Mouse (Mus musculus): ENCODE data around the gene Tk1. TPM values are rescaled to one million over a fixed set of nuclear protein-coding genes. Genes with fewer than 3 reads are reported as not detected.
"Not testable (repeated sequence)": the region's sequence is repeated elsewhere in the genome, so short reads cannot be mapped to it uniquely, and the experiment has no call there.

Tk1 gene
- polyA plus RNA-seq, 1 experiment from 2014 or later, result 57.9 TPM

- Histone ChIP-seq H3K9ac (no peak overlapping the region), H3K9me3 (replicated peaks) (no peaks in the 10 kb centered on the region), H3K4me2 (replicated peaks) (no peak overlapping the region), H3K27me3 (peaks cover 28% of the 10 kb centered on the region), H3K36me3 (no peaks in the 10 kb centered on the region), H3K4me3 (no peak overlapping the region), H3K27ac (no peak overlapping the region), H3K4me1 (peaks cover 11% of the 10 kb centered on the region)
- no peak for ATAC-seq (ENCODE audit: low FRiP score)
- 57% methylated on average over 4 of the region's 4 CpGs for WGBS
These were observed 31.8 kb downstream of the Tk1 start for GRCm38 (mm10) chr11:117794035-117794551.

GRCm38 (mm10) chr11:117792281-117792888 lies 33.5 kb downstream of the Tk1 start:
- Histone ChIP-seq H3K27ac (no peak overlapping the region), H3K36me3 (no peaks in the 10 kb centered on the region), H3K4me3 (no peak overlapping the region), H3K9me3 (replicated peaks) (no peaks in the 10 kb centered on the region), H3K9ac (no peak overlapping the region), H3K27me3 (peaks cover 28% of the 10 kb centered on the region), H3K4me1 (peaks cover 11% of the 10 kb centered on the region), H3K4me2 (replicated peaks) (peak overlapping the region; percentile 36)
- no peak for ATAC-seq (ENCODE audit: low FRiP score)
- WGBS, result 9% methylated on average over 22 of the region's 22 CpGs

- Histone ChIP-seq H3K9ac (no peak overlapping the region), H3K4me2 (replicated peaks) (no peak overlapping the region), H3K36me3 (no peaks in the 10 kb centered on the region), H3K4me3 (no peak overlapping the region), H3K9me3 (replicated peaks) (no peaks in the 10 kb centered on the region), H3K27ac (no peak overlapping the region), H3K4me1 (peaks cover 11% of the 10 kb centered on the region), H3K27me3 (peaks cover 28% of the 10 kb centered on the region)
- ATAC-seq (ENCODE audit: low FRiP score), result no peak
- WGBS, result 82% methylated on average over 9 of the region's 9 CpGs
These were observed 34.5 kb downstream of the Tk1 start for GRCm38 (mm10) chr11:117791441-117791761.

- ATAC-seq (ENCODE audit: low FRiP score), result no peak
- Histone ChIP-seq H3K36me3 (no peaks in the 10 kb centered on the region), H3K4me1 (peaks cover 14% of the 10 kb centered on the region), H3K9ac (no peak overlapping the region), H3K27me3 (peaks cover 28% of the 10 kb centered on the region), H3K4me3 (no peak overlapping the region), H3K4me2 (replicated peaks) (peak overlapping the region; percentile 27; the same call in 1 of the 2 replicates), H3K9me3 (replicated peaks) (no peaks in the 10 kb centered on the region), H3K27ac (no peak overlapping the region)
- WGBS, result 29% methylated on average over 23 of the region's 23 CpGs
These were observed 35.0 kb downstream of the Tk1 start for GRCm38 (mm10) chr11:117790703-117791440.

GRCm38 (mm10) chr11:117790286-117790685 lies 35.6 kb downstream of the Tk1 start:
- H3K9me3 ChIP-seq (replicated peaks), result no peaks in the 10 kb centered on the region
- no peaks in the 10 kb centered on the region for H3K36me3 ChIP-seq
- H3K27ac ChIP-seq, result no peak overlapping the region
- H3K9ac ChIP-seq, result no peak overlapping the region
- H3K4me1 ChIP-seq, result peaks cover 14% of the 10 kb centered on the region
- no peak for ATAC-seq (ENCODE audit: low FRiP score)
- 7% methylated on average over 14 of the region's 14 CpGs for WGBS
- H3K4me2 ChIP-seq (replicated peaks), result peak overlapping the region; percentile 27; the same call in 1 of the 2 replicates
- H3K4me3 ChIP-seq, result no peak overlapping the region
- peaks cover 28% of the 10 kb centered on the region for H3K27me3 ChIP-seq

GRCm38 (mm10) chr11:117788481-117788880 lies 37.4 kb downstream of the Tk1 start:
- not testable (repeated sequence) for H3K4me2 ChIP-seq (replicated peaks); H3K4me3 ChIP-seq; ATAC-seq (ENCODE audit: low FRiP score); H3K9me3 ChIP-seq (replicated peaks); H3K9ac ChIP-seq; H3K36me3 ChIP-seq; H3K27ac ChIP-seq
- WGBS, result 82% methylated on average over 7 of the region's 7 CpGs
- H3K27me3 ChIP-seq, result peaks cover 45% of the 10 kb centered on the region
- H3K4me1 ChIP-seq, result peaks cover 17% of the 10 kb centered on the region

- Histone ChIP-seq H3K4me3 (no peak overlapping the region), H3K9ac (no peak overlapping the region), H3K27me3 (peaks cover 51% of the 10 kb centered on the region), H3K36me3 (no peaks in the 10 kb centered on the region), H3K9me3 (replicated peaks) (no peaks in the 10 kb centered on the region), H3K4me2 (replicated peaks) (no peak overlapping the region), H3K4me1 (peaks cover 34% of the 10 kb centered on the region), H3K27ac (no peak overlapping the region)
- ATAC-seq (ENCODE audit: low FRiP score), result no peak
- WGBS, result 8% methylated on average over 10 of the region's 10 CpGs
These were observed 39.6 kb downstream of the Tk1 start for GRCm38 (mm10) chr11:117786294-117786693.

GRCm38 (mm10) chr11:117783683-117784309 lies 42.1 kb downstream of the Tk1 start:
- peaks cover 53% of the 10 kb centered on the region for H3K27me3 ChIP-seq
- H3K4me1 ChIP-seq, result peaks cover 50% of the 10 kb centered on the region
- 0 out of 2 replicates have a peak overlapping the region, but pooled peaks have one; percentile 30 for H3K4me3 ChIP-seq
- 0 out of 2 replicates have a peak overlapping the region, but pooled peaks have one; percentile 44 for H3K9ac ChIP-seq
- peak overlapping the region; percentile 54 for H3K4me2 ChIP-seq (replicated peaks)
- 33% methylated on average over 10 of the region's 10 CpGs for WGBS
- H3K27ac ChIP-seq, result no peak overlapping the region
- no peaks in the 10 kb centered on the region for H3K9me3 ChIP-seq (replicated peaks)
- no peak for ATAC-seq (ENCODE audit: low FRiP score)
- no peaks in the 10 kb centered on the region for H3K36me3 ChIP-seq

- 4% methylated on average over 30 of the region's 31 CpGs for WGBS
- no peaks in the 10 kb centered on the region for H3K36me3 ChIP-seq
- H3K9ac ChIP-seq, result peak overlapping the region; percentile 44
- H3K27me3 ChIP-seq, result peaks cover 53% of the 10 kb centered on the region
- H3K4me2 ChIP-seq (replicated peaks), result peak overlapping the region; percentile 54
- H3K4me1 ChIP-seq, result peaks cover 55% of the 10 kb centered on the region
- no peaks in the 10 kb centered on the region for H3K9me3 ChIP-seq (replicated peaks)
- peak overlapping the region; percentile 30 for H3K4me3 ChIP-seq
- no peak overlapping the region for H3K27ac ChIP-seq
- peak; percentile 17; the same call in 1 of the 2 replicates for ATAC-seq (ENCODE audit: low FRiP score)
These were observed 42.8 kb downstream of the Tk1 start for GRCm38 (mm10) chr11:117783089-117783488.

GRCm38 (mm10) chr11:117782705-117783034 lies 43.2 kb downstream of the Tk1 start:
- Histone ChIP-seq H3K4me3 (peak overlapping the region; percentile 30), H3K4me2 (replicated peaks) (peak overlapping the region; percentile 54), H3K36me3 (no peaks in the 10 kb centered on the region), H3K4me1 (peaks cover 55% of the 10 kb centered on the region), H3K9ac (peak overlapping the region; percentile 44), H3K9me3 (replicated peaks) (no peaks in the 10 kb centered on the region), H3K27ac (no peak overlapping the region), H3K27me3 (peaks cover 53% of the 10 kb centered on the region)
- 37% methylated on average over 9 of the region's 9 CpGs for WGBS
- no peak for ATAC-seq (ENCODE audit: low FRiP score)

- H3K4me2 ChIP-seq (replicated peaks), result peak within 1 kb of the TSS; percentile 62
- H3K4me1 ChIP-seq, result peaks cover 55% of the 10 kb centered on the region
- no peaks in the 10 kb centered on the region for H3K9me3 ChIP-seq (replicated peaks)
- H3K27ac ChIP-seq, result peak within 1 kb of the TSS; percentile 52
- H3K27me3 ChIP-seq, result peaks cover 53% of the 10 kb centered on the region
- no peak for ATAC-seq (ENCODE audit: low FRiP score)
- H3K9ac ChIP-seq, result peak within 1 kb of the TSS; percentile 44
- H3K36me3 ChIP-seq, result no peaks in the 10 kb centered on the region
- 41% methylated on average over 24 of the region's 24 CpGs for WGBS
- peak within 1 kb of the TSS; percentile 30 for H3K4me3 ChIP-seq
These were observed 43.7 kb downstream of the Tk1 start, which contains the start of the genes Tmc8 and Tmc6 for GRCm38 (mm10) chr11:117781993-117782704. TSS of gene Tmc8 (plus strand) at chr11:117782076. TSS of gene Tmc6 (minus strand) at chr11:117782198.

Data from hindbrain, embryonic 12.5 days (tissue).